Mouse (Mus musculus): ENCODE results near the gene Plekhm3.

Plekhm3 gene

GRCm38 (mm10) chr1:64876276-64876675 lies 80.3 kb downstream of the Plekhm3 start:
- DNase-seq (ENCODE audit: low spot score in 2 of 2): no peak

GRCm38 (mm10) chr1:64875712-64876111 lies 80.9 kb downstream of the Plekhm3 start:
- no peak for DNase-seq (ENCODE audit: low spot score in 2 of 2)

- DNase-seq (ENCODE audit: low spot score in 2 of 2): no peak
Observed at GRCm38 (mm10) chr1:64875156-64875555, 81.5 kb downstream of the Plekhm3 start.

- DNase-seq (ENCODE audit: low spot score in 2 of 2): no peak
Observed at GRCm38 (mm10) chr1:64871956-64872355, 84.7 kb downstream of the Plekhm3 start.

GRCm38 (mm10) chr1:64867684-64868083 lies 88.9 kb downstream of the Plekhm3 start:
- no peak for DNase-seq (ENCODE audit: low spot score in 2 of 2)

- no peak for DNase-seq (ENCODE audit: low spot score in 2 of 2)
Observed at GRCm38 (mm10) chr1:64866140-64866539, 90.5 kb downstream of the Plekhm3 start.

GRCm38 (mm10) chr1:64860235-64860920 lies 96.2 kb downstream of the Plekhm3 start:
- DNase-seq (ENCODE audit: low spot score in 2 of 2): no peak

GRCm38 (mm10) chr1:64859826-64860225 lies 96.8 kb downstream of the Plekhm3 start:
- no peak for DNase-seq (ENCODE audit: low spot score in 2 of 2)

GRCm38 (mm10) chr1:64854835-64855234 lies 101.8 kb downstream of the Plekhm3 start:
- DNase-seq (ENCODE audit: low spot score in 2 of 2): no peak

- DNase-seq (ENCODE audit: low spot score in 2 of 2): no peak
Observed at GRCm38 (mm10) chr1:64853738-64854730, 102.6 kb downstream of the Plekhm3 start.

GRCm38 (mm10) chr1:64853244-64853643 lies 103.4 kb downstream of the Plekhm3 start:
- DNase-seq (ENCODE audit: low spot score in 2 of 2): no peak

- no peak for DNase-seq (ENCODE audit: low spot score in 2 of 2)
Observed at GRCm38 (mm10) chr1:64852272-64852671, 104.4 kb downstream of the Plekhm3 start.

- no peak for DNase-seq (ENCODE audit: low spot score in 2 of 2)
Observed at GRCm38 (mm10) chr1:64850345-64850744, 106.3 kb downstream of the Plekhm3 start.

- DNase-seq (ENCODE audit: low spot score in 2 of 2): no peak
Observed at GRCm38 (mm10) chr1:64848996-64849395, 107.6 kb downstream of the Plekhm3 start.

- no peak for DNase-seq (ENCODE audit: low spot score in 2 of 2)
Observed at GRCm38 (mm10) chr1:64848081-64848480, 108.5 kb downstream of the Plekhm3 start.

- no peak for DNase-seq (ENCODE audit: low spot score in 2 of 2)
Observed at GRCm38 (mm10) chr1:64847565-64847964, 109.1 kb downstream of the Plekhm3 start.

- DNase-seq (ENCODE audit: low spot score in 2 of 2): no peak
Observed at GRCm38 (mm10) chr1:64844978-64845377, 111.6 kb downstream of the Plekhm3 start.

GRCm38 (mm10) chr1:64843900-64844616 lies 112.6 kb downstream of the Plekhm3 start:
- DNase-seq (ENCODE audit: low spot score in 2 of 2): no peak

GRCm38 (mm10) chr1:64840930-64841329 lies 115.7 kb downstream of the Plekhm3 start:
- DNase-seq (ENCODE audit: low spot score in 2 of 2): no peak

- no peak for DNase-seq (ENCODE audit: low spot score in 2 of 2)
Observed at GRCm38 (mm10) chr1:64836584-64836983, 120.0 kb downstream of the Plekhm3 start.

- DNase-seq (ENCODE audit: low spot score in 2 of 2): no peak
Observed at GRCm38 (mm10) chr1:64836114-64836513, 120.5 kb downstream of the Plekhm3 start.

GRCm38 (mm10) chr1:64831552-64831951 lies 125.1 kb downstream of the Plekhm3 start:
- no peak for DNase-seq (ENCODE audit: low spot score in 2 of 2)

All from spleen, postnatal 4 days (tissue).